Mouse (Mus musculus): ENCODE measurements at regions not wholly inside any gene's neighbourhood (a gene's known extent, or its start where the extent isn't known, plus 50 kb on each side); places are given as distances from the start of the nearest gene placed in this dataset.

GRCm38 (mm10) chr16:92935848-92936535 is 110.0 kb upstream of the Runx1 start:
- DNase-seq (ENCODE audit: low read depth, low spot score) = no peak

DNA sequence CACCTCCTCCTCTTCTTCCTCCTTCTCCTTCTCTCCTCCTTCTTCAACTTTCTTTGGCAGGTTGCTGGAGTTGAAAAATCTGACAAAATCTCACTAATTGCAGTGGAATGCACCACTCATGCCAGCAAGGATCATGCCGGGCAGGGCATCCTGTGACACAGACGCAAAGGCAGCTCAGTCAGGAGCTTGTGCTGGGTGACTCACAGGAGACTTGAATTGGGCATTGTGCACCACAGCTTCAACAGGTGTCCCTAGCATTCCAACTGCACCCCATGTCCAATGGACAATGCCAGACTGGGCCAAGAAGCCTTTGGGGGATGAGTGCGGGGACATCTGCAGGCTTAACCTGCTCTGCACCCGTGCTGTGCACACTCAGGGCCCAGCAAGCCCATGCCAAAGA is 104.2 kb upstream of the Runx1 start:
- no peak for DNase-seq (ENCODE audit: low read depth, low spot score)

GRCm38 (mm10) chr16:92928201-92928600 is 102.3 kb upstream of the Runx1 start:
- no peak for DNase-seq (ENCODE audit: low read depth, low spot score)

GRCm38 (mm10) chr16:92927662-92928061 is 101.7 kb upstream of the Runx1 start:
- no peak for DNase-seq (ENCODE audit: low read depth, low spot score)

DNA sequence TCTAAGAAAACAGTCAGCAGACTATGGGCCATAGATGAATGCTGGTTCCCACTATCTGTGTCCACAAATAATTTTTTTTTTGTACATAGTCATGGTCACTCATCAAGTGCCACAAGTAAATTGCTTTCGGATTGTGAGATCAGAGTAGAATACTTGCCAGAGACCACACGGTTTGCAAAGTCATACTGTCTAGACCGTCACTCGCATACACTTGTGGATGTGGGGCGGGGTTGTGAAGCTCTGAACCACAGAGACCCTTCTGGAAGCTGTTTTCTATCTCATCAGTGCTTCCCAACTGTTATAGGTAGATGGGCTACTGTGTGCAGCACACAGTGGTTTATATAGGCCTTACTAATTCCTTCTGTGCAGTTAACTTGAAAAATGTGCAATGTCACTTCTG is 100.9 kb upstream of the Runx1 start:
- no peak for DNase-seq (ENCODE audit: low read depth, low spot score)

GRCm38 (mm10) chr16:92920947-92921346 is 95.0 kb upstream of the Runx1 start:
- DNase-seq (ENCODE audit: low read depth, low spot score) = no peak

DNA sequence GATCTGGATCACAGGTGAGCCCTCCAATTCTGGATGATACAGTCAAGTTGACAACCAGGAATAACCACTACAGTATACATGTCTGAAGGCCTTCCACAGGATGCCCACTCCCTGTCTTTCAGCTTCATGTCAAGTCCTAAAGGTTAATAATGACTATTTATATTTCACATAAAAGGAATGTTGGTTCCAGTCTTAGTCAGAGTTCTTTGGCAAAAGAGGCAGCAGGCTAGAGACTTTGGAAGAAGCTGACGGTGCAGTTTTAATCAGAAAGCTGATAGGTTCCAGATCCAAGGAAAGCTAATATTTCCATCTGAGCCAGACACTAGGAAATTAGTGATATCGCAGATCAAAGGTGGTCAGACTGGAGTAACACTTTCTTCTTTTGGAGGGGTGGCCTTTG is 91.4 kb upstream of the Runx1 start:
- no peak for DNase-seq (ENCODE audit: low read depth, low spot score)

GRCm38 (mm10) chr16:92915651-92916050 is 89.7 kb upstream of the Runx1 start:
- no peak for DNase-seq (ENCODE audit: low read depth, low spot score)

DNA sequence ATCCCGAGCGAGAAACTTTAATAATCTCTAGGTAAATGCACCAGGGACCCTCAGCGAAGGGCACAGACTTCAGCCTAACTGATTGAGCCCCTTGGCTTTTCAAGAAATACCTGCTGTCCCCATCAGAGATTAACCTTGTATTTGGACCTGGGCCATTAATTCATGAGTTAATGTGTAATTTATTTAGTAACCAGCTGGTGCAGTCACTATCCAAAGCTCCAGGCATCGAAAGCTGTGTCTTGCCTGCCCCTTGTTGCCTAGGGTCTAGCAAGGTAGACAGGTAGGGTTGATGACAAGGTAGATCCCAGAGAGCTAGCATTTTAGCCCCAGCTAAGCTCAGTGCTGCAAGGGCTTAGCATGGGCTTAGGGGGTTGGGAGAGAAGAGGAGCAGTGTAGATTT is 80.9 kb upstream of the Runx1 start:
- no peak for DNase-seq (ENCODE audit: low read depth, low spot score)

- DNase-seq (ENCODE audit: low read depth, low spot score) = no peak
Measured at GRCm38 (mm10) chr16:92905626-92906025, 79.7 kb upstream of the Runx1 start.

GRCm38 (mm10) chr16:92903892-92904473 is 78.0 kb upstream of the Runx1 start:
- DNase-seq (ENCODE audit: low read depth, low spot score) = no peak

- no peak for DNase-seq (ENCODE audit: low read depth, low spot score)
Measured at GRCm38 (mm10) chr16:92903486-92903885, 77.5 kb upstream of the Runx1 start.

- DNase-seq (ENCODE audit: low read depth, low spot score) = no peak
Measured at GRCm38 (mm10) chr16:92899704-92900103, 73.8 kb upstream of the Runx1 start.

DNA sequence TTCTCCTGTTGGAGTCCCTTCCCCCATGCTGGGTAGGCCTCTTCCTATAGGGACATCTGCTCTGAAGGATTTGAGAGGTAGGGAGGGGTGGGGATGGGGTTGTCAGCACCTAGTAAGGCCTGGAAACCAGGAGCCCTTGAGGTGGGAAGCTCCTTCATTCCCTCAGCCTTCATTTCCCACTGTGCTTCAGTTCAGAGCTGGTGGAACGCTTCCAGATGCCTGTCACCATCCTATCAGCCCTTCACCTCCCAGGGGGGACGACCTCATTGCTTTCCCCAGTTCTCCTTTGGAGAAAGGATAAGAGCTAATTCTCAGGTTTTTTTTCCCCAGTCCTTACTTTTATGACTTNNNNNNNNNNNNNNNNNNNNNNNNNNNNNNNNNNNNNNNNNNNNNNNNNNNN is 65.8 kb upstream of the Runx1 start:
- no peak for DNase-seq (ENCODE audit: low read depth, low spot score)

DNA sequence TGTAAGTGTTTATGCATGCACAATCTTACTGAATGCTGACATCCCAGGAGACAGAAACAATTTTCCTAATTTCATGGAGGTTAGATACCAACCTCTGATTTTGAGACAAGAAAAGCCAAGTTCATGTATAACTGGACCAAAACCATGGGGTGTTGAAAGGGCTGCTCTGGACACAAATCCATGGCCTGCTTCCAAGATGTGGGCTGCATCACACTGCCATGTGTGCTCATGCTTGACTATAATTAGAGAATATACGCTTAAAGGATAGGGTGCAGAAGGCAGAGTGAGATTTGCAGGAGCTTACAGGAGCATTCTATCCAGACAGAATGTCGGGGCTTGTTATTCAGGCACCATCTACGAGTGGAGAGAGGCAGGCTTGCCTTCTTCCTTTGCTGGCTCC is 64.8 kb upstream of the Runx1 start:
- DNase-seq (ENCODE audit: low read depth, low spot score) = no peak

DNA sequence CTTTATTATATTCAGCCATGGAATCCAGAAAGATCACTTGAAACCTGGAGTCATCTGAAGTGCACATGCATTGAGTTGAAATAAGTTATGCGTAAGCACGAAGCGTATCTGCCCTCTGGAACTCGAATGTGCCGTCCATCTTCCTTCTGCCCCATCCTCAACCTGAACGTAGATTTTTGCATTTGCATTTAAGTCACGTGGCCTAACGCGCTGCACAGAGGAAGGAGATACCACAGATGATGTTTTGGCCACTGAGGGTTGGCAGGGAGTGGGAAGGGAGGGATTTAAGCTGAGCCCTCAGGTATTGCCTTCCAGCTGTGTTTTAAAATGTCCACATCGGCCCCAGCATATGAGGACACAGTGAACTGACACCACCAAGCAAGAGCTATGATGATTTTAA is 63.6 kb upstream of the Runx1 start:
- DNase-seq (ENCODE audit: low read depth, low spot score) = no peak

- DNase-seq (ENCODE audit: low read depth, low spot score) = no peak
Measured at GRCm38 (mm10) chr16:92886226-92886625, 60.3 kb upstream of the Runx1 start.

- peak; percentile 53 for DNase-seq (ENCODE audit: low read depth, low spot score)
Measured at GRCm38 (mm10) chr16:92883821-92884272, 57.9 kb upstream of the Runx1 start.

- DNase-seq (ENCODE audit: low read depth, low spot score) = no peak
Measured at GRCm38 (mm10) chr16:92880356-92881043, 54.6 kb upstream of the Runx1 start.

- DNase-seq (ENCODE audit: low read depth, low spot score) = no peak
Measured at GRCm38 (mm10) chr16:92878081-92878480, 52.1 kb upstream of the Runx1 start.
